Mouse (Mus musculus) subcutaneous adipose tissue, adult 2 months (tissue): Measurements from ENCODE around the gene Pde1b. TPM values are rescaled to one million over a fixed set of nuclear protein-coding genes. Genes with fewer than 3 reads are reported as not detected.

Experiments used
- polyA plus RNA-seq: library from polyadenylated mRNA; depleted of rRNA; stranded (reverse); fragments of >200 nt; gene quantifications from 2 replicates; pipeline ENCODE4 v1.2.3, GENCODE M21; 2012; ENCODE audit warnings: low replicate concordance; rRNA removed

The Pde1b gene
- polyA plus RNA-seq: 8.1 and 12.7 TPM in 2 replicates

GRCm38 (mm10) chr15:103502435-103503250 lies at the start of gene Pde1b:
Pde1b (plus strand) TSS chr15:103503034.

DNA sequence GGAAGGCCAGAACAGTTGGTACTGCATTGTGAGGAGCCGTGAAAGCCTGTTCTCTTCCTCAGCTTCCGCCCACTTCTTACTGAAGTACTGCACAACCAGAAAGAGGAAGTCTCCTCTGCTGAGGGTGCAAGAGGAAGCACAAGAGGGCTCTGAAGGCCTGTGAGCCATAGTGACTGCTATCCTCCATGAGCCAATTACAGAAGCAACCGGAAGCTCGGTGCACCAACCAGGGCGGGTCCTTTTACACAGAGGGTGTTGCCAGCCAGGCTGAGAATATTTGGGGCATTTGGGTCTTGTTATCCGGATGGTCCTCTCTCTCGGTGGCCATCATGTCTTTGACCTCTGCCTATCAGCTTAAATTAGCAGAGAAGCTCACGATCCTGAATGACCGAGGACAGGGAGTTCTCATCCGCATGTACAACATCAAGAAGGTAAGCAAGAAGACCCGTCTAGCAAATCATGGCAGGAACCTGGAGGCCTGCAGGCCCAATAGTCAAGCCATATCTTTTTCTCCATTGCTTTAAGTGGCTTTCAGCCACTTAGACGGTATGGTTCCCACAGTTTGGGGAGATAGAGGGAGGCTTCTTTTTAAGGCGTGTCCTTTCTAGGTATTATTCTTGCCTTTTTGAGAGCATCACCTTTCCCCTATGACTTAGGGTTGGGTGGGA lies 49.1 kb upstream of the Pde1b start, which contains the start of gene Nckap1l:
Gene Nckap1l, plus strand, starts transcription at position 244 of the 668 bp plus-strand sequence.

GRCm38 (mm10) chr15:103537822-103538213 lies 35.0 kb downstream of the Pde1b start, which contains the start of gene Ppp1r1a:
Ppp1r1a (minus strand) TSS chr15:103538003.

DNA sequence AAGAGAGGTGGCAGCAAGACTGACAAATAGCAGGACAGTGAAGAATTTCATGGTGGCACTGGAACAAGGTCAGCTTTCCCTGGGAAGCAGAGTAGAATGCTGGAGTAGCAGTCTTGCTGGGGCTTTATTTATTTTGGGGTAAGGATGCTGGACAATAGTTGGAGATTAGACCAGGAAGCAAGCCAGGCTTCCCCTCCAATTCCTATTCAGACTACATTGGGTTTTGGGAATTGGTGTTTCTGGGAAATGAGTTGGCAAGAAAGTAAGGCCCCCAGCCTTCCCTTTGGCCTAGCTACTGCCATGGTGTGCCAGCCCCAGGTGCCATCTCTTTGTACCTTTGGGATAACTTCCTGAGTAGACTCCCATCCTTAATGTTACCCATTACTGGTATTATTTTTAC lies 62.1 kb downstream of the Pde1b start, which contains the start of gene Glycam1:
Gene Glycam1, minus strand, starts transcription at position 101 of the 400 bp plus-strand sequence.

Other genes starting within 250 kb of the Pde1b start
- gene Nfe2, start 244.6 kb upstream of the Pde1b start, polyA plus RNA-seq: 1.7 and 5.1 TPM in 2 replicates
- 158 and 159 TPM in 2 replicates for gene Copz1, start 230.3 kb upstream of the Pde1b start, polyA plus RNA-seq
- gene Gpr84, start 192.4 kb upstream of the Pde1b start, polyA plus RNA-seq: 0.19 and 0.41 TPM in 2 replicates
- 28.2 and 49.1 TPM in 2 replicates for gene Zfp385a, start 162.9 kb upstream of the Pde1b start, polyA plus RNA-seq
- 45.2 and 68.8 TPM in 2 replicates for gene Itga5, start 136.3 kb upstream of the Pde1b start, polyA plus RNA-seq
- not detected in 2 replicates for gene Gtsf1, start 72.6 kb upstream of the Pde1b start, polyA plus RNA-seq
- not detected in 2 replicates for gene Gtsf2, start 54.6 kb upstream of the Pde1b start, polyA plus RNA-seq
- 10.8 and 21.5 TPM in 2 replicates for gene Nckap1l, start 49.2 kb upstream of the Pde1b start, polyA plus RNA-seq
- 55.9 and 94.0 TPM in 2 replicates for gene Ppp1r1a, start 35.0 kb downstream of the Pde1b start, polyA plus RNA-seq
- gene Glycam1, start 62.0 kb downstream of the Pde1b start, polyA plus RNA-seq: not detected in 2 replicates